Mouse (Mus musculus) cerebellum, adult 11-12 months (tissue): ENCODE measurements around the gene Pik3c2g.
"Not testable (repeated sequence)": the region's sequence is repeated elsewhere in the genome, so short reads cannot be mapped to it uniquely, and the experiment has no call there.

Experiments used
- DNase-seq: peaks from one replicate; pipeline ENCODE4 v3.0.0; 2022

Gene Pik3c2g

DNA sequence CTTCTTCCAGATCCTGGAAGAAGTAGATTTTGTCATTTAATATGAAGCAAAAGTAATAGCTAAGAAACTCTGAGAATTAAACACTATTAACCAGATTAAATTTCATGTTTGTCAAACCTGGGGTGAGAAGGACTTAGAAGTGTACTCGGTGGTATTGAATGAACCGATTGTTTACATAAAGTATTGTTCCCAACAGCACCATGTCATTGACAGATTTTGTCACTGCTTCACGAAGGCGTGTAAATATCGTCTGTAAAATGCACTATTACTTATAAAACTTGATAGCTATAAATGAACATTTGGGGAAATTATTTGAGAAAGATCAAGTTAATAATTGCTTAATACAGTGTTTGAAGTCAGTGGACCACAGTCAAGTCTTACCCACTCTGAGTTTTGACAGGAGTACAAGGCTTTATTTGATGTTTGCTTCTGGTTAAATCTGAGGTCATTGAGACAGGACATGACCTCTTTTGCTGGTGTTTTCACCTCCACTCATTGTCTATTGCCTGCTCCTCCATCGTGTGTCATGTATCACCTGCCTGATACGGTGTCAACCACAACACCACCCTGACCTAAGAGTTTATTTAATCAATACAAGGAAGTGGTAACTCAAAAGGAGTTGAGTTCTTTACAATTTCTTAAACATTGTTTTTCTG, 260.0 kb downstream of the Pik3c2g start:
- DNase-seq: no peak

DNA sequence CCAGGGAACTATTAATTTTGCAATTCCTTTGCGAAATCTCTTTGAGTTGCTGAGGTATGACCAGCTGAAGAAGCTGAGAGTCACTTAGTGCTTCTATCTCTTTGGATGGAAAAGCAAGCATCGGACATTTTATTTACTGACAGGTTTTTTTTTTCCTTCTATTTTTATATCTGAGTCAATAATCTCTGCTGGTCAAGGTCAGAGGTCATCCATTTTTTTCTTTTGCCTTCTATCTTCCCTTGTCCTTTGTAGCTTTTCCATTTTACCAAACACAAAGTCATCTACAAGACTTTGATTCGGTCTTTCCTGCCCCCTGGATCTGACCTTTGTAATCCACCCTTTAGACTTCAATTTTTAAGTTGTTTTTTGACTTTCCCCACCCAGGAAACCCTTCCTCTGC, 262.9 kb downstream of the Pik3c2g start:
- DNase-seq: no peak

DNA sequence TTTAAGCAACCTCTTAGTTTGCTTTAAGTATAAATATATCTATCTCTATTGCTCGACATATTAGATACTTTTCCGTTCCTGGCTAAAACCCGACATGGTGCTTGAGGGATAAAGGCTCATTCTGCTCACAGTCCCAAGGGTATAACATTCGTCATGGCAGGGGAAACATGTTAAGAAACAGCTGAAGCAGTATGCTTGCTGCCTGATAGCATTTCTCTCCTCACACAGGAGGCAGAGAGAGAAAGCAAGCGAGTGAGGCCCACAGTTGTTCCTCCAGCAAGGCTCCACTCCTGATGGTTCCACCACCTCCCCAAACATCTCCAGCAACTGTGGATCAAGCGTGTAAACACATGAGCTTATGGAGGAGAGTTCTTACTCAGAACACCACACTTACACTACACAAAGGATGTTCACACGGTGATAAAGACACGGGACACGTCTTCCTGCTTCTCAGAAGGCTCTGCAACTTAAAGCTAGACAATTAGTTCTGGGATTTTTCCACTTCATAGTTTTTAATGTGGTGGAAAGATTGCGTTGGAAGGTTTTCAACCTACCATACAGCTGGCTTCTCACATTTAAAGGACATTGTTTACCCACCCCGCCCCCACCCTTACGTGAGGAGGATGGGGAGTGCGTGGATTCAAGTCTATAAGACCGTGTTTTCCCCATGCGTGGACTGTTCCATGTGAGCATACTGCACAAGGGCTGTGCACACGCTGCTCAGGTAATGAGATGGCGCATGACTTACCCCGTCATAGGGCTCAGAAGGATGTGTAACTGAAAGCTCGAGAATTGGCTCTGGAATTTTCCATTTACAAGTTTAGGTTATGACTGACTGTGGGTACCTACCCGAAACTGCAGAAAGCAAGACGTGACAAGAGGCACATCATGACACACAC, 264.9 kb downstream of the Pik3c2g start:
- DNase-seq: no peak

- no peak for DNase-seq
These were observed 265.8 kb downstream of the Pik3c2g start for GRCm38 (mm10) chr6:139852836-139853235.

- DNase-seq: no peak
These were observed 273.1 kb downstream of the Pik3c2g start for GRCm38 (mm10) chr6:139860141-139860540.

- DNase-seq: no peak
These were observed 274.5 kb downstream of the Pik3c2g start for GRCm38 (mm10) chr6:139861534-139861933.

DNA sequence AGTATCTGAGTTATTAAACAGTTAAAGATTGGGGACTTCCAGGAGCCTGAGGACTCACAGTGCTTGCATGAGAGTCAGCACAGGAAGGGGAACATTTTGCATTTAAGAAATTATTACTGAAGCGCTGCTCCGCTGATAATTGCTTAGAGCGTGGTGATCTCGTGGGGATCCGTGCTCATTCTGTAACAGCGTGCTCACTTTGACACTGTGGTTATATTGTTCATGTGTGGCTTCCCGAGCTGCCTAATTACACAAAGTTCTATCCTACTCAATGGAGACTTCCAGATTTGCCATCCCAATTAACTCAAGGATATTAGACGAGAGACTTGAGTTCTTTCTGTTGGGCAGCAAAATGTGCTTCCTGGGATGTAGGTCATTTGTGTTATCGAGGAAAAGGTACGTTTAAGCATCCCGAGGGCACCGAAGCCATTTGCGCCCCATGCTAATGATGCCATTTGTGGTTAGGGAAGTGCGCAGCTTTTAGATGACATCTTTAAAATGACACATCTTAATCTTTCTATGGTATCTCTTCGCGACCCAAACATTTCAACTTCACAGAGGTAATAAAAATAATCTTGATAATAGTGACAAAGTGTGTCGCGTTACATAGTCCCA, 278.1 kb downstream of the Pik3c2g start:
- DNase-seq: no peak

DNA sequence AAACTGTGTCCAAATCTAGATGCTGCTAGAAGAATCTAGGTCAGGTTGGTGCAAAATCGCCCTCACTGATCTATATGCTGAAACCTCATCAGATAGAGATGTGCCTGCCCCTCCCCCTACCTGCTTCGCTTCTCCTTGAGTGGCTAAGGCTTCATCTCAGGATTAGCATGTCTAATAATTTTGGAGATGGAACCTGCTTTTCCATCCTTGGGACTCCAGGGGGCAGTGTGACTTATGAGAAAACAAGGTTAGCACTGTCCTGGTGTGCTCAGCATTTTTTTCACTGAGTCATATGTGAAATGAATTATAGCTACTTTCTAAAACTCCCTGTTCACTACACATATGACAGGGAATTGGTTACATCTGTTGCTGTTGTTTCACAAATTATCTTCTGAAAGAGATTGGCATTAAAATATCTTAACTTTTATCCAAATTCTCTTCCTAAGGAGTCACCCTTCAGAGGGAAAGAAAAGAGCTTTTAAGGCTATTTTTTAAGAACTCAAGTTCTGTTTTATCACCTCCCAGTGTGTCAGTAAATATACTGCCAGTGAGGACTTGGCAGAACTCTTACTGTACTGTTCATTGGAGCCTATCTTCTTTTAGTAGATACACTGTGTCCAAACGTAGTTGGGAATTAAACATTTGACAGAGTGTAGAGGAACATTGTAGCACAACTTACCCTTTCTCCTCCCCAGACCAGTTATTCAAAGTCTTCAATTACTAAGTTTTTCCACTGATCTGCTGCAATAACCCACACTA, 287.6 kb downstream of the Pik3c2g start:
- peak; percentile 6 for DNase-seq

DNA sequence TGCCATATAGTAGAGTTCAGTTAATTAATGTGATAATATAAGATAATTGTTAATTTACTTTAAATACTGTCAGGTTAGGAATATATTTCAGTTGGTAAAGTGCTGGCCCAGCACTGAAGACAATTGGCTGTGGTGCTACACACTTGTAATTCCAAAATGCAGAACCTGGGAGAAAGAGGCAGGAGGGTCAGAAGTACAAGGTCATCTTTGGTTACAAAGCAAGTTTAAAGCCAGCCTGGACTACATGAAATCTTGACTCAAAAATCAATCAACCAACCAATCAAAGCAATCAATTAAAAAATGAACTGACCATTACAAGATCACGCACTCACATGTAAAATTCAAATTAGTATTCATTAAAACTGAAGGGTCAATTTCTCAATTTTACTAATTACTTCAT, 289.7 kb downstream of the Pik3c2g start:
- no peak for DNase-seq

GRCm38 (mm10) chr6:139877476-139878361, 290.7 kb downstream of the Pik3c2g start:
- DNase-seq: no peak

GRCm38 (mm10) chr6:139878362-139878696, 291.3 kb downstream of the Pik3c2g start:
- DNase-seq: no peak

DNA sequence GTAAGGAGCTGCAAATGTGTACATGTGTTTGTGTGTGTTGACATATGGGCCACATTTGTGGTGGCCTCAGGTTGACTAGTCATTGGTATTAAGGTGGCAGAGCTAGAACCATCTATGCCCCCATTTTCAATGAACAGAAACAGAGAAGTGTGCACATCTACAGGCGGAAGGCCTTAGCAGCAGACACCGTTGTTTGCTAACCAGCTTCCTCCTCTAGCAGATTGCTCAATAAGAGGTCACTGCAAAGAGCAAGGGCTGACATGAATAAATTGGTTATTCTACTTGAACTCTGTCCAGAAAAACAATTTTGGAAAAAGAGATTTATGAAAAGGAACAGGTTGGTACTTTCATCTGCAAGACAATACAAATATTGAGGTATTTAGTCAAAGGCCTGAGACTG, 295.1 kb downstream of the Pik3c2g start:
- no peak for DNase-seq

DNA sequence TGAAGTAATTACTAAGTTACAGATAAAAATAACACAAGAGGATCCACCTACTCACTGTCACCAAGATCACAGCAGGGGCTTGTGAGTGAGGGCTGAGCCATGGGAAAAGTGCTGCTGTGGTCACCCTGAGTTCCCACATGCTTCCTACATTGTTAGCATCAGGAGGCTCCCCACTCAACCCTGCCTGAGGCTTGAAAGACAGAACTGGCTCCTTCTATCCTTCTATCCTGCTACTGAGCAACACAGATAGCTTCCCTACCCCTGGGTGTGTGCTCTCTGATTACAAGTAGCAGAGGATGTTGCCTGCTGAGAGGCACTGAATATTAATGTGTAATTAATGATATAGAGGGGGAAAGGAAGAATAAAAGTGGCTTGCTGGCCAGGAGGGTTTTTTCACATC, 300.2 kb downstream of the Pik3c2g start:
- no peak for DNase-seq

DNA sequence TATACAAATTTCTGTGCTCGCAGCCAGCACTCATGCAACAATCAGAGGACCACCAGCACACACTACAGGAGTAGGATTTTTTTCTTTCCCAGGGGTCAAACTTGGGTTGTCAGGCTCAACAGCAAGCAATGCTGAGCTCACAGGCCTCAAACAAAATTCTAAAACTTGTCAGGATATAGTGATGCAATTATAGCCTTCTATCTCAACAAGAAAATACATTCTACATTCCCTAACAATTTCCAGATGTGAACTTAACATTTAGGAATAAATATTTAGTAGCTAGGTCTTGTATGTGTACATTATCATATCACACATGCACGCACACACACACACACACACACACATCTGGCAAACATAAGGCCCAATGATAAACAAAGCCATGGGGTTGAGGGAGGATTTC, 308.6 kb downstream of the Pik3c2g start:
- DNase-seq: no peak

DNA sequence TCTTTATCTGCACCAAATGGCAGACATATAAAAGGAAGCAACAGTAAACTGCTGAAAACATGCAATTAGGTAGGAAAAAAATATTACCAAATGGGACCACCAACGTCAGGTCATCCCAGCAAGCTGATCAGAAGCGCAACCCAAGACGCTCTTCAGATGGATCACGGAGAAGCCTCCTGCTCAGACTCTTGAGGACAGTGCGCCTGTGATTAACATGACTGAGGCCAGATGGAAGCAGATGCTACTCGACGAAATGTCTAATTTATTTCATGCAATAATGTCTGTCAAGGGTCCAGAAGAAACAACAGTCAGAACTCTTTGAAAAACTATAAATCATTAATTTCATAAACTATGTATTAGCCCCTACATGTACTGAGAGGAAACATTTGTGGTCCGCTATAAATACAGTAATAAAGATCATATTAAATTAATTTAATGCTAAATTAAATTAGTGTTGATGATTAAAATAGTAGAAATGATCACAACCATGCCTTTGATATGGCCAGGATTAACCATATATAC, 312.7 kb downstream of the Pik3c2g start:
- no peak for DNase-seq

DNA sequence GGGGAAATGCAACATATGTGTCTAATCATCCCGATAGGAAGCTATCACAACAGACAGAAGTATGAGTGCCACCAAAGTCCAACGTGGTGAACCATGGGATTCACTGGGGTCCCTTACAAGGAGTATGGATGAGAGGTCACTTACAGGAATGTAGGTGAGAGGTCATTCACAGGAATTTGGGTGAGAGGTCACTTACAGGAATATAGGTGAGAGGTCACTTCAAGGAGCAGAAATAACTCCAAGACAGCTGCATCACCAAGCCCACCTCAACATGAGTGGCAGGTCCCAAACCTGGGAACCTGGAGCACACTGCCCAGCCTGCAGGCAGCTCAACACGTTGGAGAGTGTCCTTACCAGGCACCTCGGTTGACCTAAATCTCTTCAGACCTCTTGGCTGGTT, 314.8 kb downstream of the Pik3c2g start:
- no peak for DNase-seq

DNA sequence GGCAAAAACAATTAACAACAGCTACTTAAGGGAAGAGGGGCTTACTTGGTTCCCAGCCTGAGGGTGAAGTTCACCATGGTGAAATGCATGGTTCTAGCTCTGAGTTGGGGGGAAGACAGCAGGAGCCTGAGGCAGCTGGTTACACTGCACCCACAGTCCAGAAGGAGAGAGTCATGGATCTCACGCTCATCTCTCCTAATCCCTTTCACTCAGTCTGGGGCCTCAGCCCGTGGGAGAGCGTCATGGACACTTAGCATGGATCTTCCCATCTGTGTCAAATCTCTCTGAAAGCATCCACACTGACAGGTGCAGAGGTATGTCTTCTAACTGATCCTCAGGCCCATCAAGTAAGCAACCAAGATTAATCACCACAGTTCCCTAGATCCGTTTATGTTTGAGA, 320.1 kb downstream of the Pik3c2g start:
- no peak for DNase-seq

DNA sequence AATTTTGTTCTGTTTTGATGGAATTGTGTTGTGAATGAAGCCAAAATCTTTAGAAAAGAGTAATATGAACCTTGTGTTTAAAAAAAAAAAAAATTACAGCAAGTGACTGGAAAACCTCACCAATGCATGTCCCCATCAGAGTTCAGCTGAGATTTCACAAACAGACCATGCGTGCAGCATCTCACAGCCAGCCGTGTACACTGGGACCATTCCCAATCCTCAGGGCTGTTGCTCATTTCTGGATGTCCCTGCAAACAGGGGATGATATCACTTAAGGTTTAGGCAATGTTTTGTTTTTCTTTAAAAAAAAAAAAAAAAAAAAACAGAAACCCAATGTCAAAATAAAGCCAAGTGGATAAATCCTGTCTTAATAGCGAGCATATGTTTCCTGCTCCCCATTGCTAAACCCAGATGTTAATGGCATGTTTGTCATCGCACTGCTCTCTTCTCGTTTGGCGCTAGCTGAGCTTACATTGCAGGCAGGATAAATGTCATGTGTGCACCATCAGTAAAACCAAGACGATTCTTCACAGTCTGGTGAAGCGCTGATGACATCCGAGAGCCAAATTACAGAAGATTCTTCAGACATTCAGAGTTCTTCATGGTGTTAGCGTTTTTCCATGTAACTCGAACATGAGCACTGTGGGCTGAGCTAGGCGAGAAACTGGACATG, 322.1 kb downstream of the Pik3c2g start:
- no peak for DNase-seq

- DNase-seq: no peak
These were observed 341.7 kb downstream of the Pik3c2g start for GRCm38 (mm10) chr6:139928766-139929165.

DNA sequence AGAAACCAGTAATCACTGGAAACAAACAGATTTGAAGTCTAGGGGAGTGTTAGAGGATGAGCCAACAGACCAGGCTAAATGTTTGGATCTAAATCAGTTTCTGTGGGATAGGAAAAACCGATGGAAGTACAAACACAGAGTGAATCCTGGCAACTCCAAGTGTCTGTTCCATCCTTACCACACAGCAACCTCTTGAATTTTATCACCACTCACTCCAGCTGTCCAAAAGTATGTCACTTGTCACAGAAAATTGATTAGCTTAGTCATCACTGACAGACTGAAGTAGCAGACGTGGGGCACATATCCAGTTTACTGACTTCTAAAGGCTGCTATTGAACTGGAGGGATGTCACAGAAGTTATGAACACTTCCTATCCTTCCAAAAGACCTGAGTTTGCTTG, 347.8 kb downstream of the Pik3c2g start:
- no peak for DNase-seq

- not testable (repeated sequence) for DNase-seq
These were observed 350.6 kb downstream of the Pik3c2g start for GRCm38 (mm10) chr6:139937581-139937980.
